Mouse (Mus musculus) mesoderm, embryonic 11.5 days (tissue): Measurements from ENCODE around the gene Svep1.
A peak's percentile ranks its signal among the peaks of the same experiment; 100 is the strongest.

Experiments
- DNase-seq: peaks from one replicate; pipeline ENCODE4 v3.0.0-alpha.2; 2012; ENCODE audit warnings: low read depth, low spot score

Gene Svep1

DNA sequence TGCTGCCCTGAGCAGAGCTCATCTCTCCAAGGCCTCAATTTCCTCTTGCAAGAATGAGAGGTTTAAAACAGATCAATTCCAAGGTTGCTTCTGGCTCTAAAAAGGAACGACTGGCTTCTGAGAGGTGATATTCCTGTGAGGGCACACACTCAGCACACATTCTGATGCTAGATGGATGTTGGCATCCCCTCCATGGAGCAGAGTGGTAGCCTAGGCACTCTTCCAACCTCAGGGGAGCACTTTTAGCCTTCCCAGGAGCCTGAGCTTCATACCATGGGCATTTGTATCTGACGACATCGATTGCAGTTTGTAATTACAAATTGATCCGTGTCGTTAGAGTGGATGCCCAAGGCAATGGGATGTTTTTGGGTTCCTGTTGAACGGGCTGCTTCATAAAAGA is 33.3 kb downstream of the Svep1 start:
- no peak for DNase-seq

DNA sequence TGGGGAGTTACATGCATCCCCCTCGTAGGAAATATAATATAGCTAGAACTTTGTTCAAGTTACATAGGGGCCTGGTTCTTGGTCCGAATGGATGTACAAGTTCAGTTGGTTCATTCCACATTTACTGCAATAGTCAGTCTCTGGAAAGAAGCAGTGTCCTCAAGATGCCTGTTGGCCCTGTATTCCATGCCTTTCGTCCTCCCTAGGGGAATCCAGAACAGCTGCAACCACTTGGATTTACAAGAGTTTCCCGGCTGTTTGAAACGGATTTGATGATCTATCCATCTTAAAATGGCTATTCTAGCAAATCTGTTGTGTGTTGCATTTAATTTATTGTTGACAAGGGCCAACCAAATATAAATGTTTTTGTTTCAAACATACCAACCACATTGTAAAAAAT is 36.2 kb downstream of the Svep1 start:
- DNase-seq, result peak; percentile 48

DNA sequence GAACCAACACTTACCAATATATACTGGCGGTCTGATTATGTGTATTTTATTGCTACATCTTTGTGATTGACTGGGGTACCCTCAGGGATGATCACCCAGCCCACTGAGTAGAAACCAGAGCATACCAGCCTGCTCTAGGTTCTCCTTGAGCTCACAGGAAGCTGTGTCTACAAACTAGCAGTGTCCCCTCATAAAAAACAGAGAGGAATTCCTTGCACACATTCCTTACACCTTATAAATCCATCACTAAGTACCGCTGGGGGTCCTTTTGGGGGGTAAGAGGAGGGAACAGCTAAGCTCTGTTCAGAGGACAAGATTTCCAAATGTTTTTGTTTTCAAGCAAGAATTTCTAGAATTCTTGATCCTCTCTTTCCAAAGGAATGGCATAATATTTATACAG is 36.7 kb downstream of the Svep1 start:
- peak; percentile 63 for DNase-seq

DNA sequence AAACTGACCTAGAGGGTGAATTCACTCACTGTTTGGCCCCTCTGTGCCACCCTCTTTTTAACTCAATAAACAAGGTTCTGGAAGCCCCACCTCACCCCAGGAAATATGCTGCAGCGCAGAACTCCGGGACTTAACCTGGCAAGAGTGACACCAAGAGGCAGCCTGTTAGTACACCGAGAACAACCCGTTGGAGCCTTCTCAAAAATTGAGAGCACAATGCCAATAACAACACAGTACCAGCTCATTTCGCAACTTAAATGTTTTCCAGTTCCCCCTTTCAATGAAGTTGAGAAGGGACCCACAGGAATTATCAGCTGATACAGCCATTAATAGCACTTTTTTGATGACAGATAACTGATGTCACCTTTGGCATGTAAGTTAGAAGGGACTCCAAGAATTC is 38.3 kb downstream of the Svep1 start:
- DNase-seq, result no peak

DNA sequence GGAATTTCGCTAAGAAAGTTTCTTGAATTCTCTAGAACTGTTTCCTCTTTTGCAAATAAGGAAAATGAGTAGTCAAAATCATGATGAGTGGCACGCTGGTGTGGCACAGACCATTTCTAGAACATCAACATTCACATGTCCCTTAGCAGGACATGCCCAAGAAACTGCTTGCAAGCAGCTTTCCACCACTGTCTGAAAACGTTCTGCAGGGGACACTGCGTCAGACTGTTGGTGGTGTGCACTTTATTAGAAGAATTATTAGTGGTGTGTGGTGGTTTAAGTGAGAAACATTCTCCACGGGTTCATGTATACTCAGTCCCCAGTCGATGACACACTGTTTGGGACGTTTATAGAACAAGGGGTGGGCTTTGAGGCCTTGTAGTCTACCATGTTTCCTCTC is 40.9 kb downstream of the Svep1 start:
- DNase-seq, result no peak

DNA sequence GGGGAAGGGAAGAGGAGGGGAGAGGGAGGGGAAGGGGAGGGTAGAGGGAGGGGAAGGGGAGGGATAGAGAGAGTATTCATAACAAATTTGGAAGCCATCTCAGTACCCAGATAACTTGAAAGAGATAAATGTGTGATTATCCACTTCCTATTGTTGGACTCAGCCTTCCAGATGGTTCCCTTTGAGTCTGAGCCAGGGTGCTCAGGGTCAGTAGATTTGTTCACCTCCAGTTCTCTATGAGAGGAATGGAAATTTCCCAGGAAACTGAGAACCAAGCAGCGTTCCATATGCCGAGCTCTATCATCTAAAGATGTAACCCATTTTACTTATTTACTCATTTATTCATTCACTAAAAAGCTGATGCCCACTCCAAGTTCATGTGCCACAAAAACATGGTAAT is 44.8 kb downstream of the Svep1 start:
- DNase-seq, result no peak

DNA sequence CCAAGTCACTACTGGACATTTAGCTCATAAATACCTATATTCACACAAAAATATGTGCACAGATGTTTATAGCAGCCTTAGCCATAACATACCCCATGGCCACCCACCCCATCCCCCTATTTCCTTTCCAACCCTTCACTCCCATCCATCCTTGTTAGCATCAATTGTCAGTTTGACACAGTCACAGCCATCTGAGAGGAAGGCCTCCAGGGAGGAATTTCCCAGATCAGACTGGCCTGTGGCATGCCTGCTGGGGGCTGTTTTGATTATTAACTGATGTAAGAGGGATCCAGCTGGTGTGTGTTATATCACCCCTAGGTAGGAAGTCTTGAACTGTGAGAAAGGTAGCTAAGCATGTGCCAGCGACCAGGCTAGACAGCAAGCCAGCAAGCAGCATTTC is 47.1 kb downstream of the Svep1 start:
- DNase-seq, result peak; percentile 22

DNA sequence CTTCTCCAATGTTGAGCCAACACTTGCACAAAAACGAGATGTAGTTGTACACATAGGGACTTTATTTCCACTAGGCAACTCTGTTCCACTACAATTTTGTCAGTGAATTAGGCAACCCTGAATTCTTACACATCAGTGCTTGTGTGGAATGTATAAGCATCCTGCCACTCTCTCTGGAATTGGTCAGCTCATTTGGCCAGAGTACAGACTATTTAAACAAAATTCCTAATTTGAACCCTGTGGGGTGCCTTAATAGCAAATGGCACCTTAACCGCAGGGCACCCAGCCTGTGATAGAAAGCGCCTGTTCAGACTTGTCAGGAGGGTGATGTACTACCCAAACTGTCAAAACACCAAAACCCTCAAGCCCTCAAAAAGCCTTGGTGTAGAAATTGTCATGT is 56.4 kb downstream of the Svep1 start:
- peak; percentile 20 for DNase-seq

DNA sequence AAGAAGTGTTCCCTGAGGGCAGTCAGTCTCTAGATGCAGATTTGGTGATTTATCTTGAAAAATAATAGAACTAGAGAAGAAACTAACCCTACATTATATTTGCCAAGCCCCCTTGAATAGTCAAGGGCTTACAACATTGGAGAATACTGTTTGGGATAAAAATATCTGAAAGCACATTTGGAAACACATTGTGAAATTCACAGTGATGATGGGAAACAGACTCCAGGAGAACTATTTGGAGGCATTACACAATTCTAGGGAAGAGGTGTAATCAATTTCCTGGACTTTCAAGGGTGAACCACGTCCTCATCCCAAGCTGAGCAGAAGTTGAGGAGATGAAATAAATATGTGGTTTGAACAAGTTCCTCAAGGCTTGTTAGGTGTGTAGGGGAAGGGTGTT is 57.5 kb downstream of the Svep1 start:
- no peak for DNase-seq

DNA sequence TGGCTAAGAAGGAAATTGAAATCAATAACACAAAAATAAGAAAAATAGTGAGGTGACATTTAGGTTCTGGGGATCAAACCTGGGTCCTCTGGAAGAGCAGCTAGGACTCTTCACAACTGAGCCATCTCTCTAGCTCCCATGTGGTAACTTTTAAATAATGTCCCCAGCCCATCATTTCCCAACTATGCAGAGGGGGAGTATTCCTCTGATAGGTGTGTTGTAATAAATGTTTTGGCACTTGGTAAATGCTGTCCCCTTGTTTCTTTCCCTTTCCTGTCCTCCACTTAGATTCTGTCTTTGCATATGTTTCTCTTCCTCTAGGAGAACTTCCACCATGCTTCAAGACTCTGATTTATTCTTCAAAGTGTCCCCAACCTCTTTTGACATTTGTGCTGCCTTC is 58.1 kb downstream of the Svep1 start:
- DNase-seq, result no peak

DNA sequence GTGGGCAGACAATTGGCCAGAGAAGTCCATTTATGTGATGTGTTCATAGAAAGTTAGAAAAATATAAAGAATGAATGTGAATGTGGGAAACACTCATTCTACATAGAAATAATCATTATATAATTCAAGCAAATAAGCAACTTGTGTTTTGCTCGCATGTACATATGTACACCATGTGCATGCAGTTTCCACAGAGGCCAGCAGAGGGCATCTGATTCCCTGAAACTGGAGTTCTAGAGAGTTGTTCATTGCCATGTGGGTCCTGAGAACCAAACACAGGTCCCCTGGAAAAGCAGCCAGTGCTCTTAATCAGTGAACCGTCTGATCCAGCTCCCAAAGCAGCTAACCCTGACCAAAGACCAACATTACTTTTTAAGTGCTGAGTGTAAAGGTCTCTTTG is 60.0 kb downstream of the Svep1 start:
- no peak for DNase-seq

DNA sequence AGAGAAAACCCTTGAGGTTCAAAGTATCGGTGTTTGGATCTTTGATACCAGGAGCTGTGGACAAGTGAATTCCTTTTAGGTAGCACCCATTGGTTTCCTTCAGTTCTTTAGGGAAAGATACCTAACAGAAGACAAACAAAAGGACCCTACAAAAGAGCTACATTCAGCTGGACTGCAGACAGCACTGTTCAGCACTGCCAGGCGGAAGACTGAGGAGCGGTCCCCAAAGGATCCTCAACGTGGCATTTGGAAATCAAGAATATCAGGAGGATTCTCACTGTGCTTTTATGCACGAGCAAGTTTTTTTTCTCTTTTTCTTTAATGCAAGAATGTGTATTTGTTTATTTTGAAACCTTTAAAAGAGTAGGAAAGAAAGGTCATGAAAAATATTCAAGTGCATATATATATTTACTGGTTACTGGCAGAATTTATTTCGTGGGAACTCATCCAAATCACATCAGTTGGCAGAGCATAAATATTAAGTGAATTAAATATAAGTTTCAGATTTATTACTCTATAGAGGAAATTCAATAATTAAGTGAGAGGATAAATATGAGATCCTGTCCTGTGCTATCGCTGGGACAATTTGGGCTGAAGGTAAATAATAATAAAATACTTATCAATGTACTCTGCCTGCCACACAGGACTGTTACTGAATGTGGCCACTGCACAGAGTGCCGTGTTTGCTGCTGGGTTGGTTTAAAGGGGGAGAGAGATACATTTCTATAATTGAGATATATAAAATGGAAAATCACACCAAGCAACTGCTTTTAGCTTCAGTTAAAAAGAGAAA is 66.7 kb downstream of the Svep1 start:
- DNase-seq, result no peak

DNA sequence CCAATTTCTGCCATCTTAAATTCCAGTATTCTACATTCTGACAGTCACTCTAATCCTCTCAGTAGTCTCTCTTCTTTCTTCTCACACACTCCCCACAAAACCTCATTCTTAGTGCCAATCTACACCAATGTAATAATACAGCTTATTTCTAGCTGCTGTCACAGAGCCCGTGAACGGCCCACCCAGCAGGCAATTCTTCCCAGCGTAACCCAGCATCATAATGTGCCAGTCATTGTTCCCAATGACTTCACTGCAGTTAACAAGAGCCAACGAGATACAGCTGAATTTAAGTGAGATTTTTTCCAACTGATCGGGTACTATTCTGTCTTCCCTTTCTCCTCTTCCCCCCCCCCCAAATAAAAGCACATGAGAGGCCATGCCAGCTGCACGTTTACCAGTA is 67.4 kb downstream of the Svep1 start:
- DNase-seq, result no peak

DNA sequence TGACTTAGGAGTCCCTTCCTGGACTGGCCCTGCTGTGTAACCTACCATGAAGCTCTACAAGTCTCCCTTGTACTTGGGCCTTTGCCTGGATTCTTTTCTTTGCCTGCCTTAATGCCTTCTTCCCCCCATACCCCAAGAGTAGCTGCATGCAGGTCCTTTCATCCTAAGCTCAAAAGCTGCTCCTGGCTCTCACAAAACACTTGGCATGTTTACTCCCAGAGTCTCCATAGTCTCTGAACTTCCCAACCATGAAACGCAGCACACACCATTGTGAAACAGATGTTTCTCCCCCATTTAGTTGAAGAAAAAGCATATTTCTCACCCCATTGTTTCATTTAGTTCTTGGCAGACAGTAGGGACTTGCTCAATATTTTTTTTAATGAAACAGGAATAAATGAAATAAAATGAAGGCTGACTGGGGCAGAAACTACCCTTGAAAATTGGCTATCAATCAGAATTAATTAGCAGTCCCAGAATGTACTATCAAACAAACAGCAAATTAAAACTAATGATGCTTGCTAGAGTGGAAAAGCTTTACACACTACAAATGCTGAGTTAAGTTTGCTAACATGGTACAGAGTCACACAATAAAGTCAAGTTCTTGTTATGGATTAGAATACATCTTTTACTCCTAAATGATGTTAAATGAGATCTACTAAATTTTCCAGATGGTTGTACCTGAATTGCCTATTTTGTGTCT is 72.9 kb downstream of the Svep1 start:
- DNase-seq, result no peak

DNA sequence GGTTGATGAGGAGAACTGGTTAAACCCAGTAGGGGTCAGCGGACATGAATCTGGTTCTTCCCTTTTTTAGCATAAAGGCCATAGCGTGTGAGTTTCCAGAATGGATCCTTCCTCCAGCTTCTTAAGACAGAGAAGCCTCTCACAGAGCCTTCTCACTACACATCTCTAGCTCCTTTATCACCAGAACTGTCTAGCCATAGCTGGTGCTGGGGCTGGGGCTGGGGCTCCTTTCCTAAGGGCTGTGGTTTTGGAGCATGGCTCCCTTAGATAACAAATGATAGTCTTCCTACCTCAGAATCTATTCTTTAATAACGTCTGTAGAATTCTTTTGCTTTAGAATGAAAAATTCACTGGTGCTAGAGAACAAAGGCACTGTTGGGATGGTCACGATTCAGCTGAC is 76.8 kb downstream of the Svep1 start:
- DNase-seq, result no peak

DNA sequence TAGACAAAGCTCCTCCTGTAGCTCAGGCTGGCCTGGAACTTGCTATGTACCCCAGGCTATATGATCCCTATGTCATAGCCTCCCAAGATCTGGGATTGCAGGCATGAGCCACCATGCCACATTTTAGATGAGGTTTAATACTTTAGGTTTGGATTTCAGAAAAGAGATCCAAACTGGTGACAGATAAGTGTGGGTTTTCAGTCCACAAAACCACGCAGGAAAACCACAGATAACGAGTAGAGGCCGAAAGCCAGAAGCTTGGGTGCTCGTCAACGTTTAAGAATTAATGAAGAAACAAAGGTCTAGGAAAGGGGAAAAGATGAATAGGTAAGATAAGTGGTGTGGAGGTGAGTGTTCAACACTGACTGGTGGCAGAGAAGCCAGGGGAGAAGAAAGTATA is 79.6 kb downstream of the Svep1 start:
- DNase-seq, result no peak

DNA sequence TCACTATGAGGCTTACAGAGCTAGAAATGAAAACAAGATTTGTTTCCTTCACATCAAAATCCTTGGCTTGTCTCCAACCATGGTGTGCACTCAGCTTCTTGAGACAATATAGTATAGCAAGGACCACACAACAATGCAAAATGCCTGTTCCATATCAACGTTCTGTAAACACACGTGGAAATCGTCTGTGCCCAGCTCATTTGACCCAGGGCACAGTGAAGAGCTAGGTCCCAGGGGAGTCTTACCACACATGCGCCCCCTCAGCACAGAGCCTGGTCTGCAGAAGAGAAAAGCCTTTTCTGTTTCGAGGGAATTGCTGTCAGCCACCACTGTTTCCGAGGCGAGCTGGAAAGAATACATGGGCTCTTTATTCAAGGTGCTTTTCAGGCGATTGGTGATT is 91.2 kb downstream of the Svep1 start:
- DNase-seq, result no peak

DNA sequence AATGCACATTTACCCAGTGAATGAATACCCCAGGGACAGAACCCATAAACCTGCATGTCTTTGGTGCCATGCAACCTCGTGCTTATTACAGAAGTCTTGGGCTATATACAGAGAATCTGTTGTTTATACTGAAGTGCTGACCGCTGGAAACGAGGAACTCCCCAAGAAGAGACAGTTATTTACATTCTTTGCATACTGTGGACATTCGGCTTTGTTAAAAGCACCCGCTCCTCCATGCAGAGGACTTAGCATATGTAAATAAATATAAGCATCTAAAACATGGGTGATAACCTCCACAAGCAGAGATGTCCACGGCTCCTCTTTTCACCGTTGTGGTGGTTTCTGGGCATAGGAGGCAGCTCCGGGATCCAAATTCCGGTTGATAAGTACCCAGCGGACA is 95.7 kb downstream of the Svep1 start:
- no peak for DNase-seq

DNA sequence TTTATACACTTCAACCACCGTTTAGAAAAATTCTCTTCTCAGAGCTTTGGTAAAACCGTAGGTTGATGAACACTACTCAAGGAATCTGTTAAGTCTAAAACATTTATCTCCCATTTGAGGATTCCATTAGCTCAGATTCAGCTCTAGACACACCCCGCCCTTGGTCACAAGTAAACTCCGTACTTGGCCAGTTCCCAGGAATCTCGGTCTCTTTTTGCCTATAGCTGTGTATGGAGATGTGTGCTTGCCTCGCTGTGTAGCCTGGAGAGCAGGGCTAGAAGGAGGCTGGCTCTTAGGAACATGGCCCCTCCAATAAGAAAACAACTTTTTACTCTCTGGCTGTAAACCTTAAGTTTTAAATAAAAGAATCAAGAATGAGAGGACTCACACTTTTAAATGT is 96.9 kb downstream of the Svep1 start:
- DNase-seq, result no peak

DNA sequence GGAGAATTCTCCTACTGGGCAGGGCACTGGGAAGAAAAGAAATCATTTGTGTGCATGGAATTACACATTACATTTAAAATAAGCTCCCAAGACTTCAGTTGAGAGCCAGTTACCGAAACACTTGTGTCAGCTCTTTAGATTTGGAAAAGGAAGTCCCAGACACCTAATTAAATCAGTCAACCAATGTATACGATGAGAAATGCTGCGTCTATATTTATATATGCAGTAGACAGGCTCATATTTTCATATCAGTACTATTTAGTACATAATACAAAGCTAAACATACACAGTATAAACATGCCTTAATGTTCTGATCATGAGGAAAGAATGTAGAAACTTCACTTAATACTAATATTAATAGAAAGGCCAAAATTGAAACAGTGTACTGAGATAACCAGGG is 98.3 kb downstream of the Svep1 start:
- no peak for DNase-seq

DNA sequence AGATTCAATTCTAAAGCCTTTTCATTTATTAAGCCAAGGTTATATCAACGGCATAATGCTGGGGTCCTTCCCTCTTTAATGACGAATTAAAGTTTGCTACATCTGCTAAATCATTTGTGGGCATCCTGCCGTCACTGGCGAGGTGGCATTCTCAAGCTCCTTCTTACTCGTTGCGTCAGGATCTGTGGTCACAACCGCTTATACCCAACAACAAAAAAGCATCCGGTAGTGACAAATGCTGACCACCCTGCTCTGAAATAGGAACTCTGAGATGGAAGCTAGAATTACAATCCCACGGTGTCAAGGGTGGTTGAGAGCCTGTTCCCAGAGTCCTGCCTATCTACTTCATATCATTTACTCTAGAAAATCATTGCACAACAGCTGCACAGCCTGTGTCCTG is 108.9 kb downstream of the Svep1 start:
- no peak for DNase-seq

DNA sequence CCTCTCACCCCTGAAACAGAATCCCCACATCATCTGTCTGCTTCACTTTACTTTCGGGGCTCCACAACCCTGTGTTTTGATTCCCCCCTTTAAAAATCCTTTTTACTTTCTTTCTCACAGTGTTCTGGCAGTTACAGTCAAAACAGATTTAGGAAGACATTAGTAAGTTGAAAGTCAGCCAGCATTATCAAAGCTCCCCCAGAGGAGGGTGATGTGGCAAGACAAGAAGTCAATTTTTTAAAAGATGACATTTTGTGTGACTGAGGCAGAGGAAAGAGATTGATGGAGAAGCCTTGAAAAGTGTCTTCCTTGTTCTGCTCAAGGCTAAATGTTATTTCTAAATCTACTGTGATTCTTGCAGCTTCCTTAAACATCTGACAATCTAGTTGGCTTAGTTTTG is 119.9 kb downstream of the Svep1 start:
- DNase-seq, result no peak

DNA sequence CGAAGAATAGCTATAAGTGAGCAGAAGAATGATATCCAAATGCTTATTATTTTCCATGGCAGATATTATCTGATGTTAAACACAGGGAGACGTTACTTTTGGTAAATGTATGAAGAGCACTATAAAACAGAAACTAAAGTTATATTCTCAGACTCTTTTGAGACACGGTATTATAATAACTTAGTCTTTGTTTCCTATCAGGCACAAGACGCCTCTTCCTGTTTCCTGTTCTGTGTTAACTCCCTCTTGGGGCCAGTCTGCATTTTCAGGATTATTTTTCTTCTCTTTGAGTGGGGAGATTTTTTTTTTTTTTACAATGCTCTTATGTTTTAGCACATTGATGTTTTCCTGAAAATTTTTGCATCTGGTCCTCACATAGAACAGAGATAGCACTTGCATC is 120.5 kb downstream of the Svep1 start:
- no peak for DNase-seq

DNA sequence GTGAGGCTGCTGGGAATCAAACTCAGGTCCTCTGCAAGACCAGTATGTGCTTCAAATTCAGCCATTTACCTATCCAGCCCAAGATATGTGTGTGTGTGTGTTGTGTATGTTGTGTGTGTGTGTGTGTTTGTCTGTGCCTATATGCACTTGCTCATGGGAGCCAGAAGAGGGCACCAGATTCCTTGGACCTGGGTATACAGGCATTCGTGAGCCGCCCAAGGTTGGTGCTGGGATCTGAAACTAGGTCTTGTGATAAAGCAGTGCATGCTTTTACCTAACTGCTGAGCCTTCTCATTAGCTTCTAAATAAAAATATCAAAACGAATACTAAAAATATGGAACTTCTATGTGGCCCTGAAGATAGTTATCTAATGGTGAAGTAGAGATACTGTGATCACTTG is 121.3 kb downstream of the Svep1 start:
- no peak for DNase-seq
